Mouse (Mus musculus): Measurements from ENCODE around the gene Gm28557. TPM values are rescaled to one million over a fixed set of nuclear protein-coding genes. Genes with fewer than 3 reads are reported as not detected.
A peak's percentile ranks its signal among the peaks of the same experiment; 100 is the strongest.

Gm28557 gene
- polyA plus RNA-seq, 1 experiment from 2014 or later = 1.2 TPM

GRCm38 (mm10) chr13:67107681-67108080, 723 bp downstream of the Gm28557 start:
- ATAC-seq (ENCODE audit: low read depth) = no peak
- Histone ChIP-seq H3K4me2 (ENCODE audit: low read depth, low read length) (peak overlapping the region; percentile 77), H3K36me3 (ENCODE audit: control insufficient read depth, insufficient read depth) (peaks cover 6% of the 10 kb centered on the region), H3K4me3 (ENCODE audit: low read depth, low read length) (peak overlapping the region; percentile 76), H3K27ac (ENCODE audit: low read length) (peak overlapping the region; percentile 90), H3K4me1 (ENCODE audit: control insufficient read depth, low read depth, low read length) (peaks cover 9% of the 10 kb centered on the region), H3K9ac (ENCODE audit: low read depth, low read length) (peak overlapping the region; percentile 81), H3K9me3 (replicated peaks; ENCODE audit: control insufficient read depth, low read length) (no peaks in the 10 kb centered on the region), H3K27me3 (ENCODE audit: control insufficient read depth, insufficient read depth, low read depth, low read length) (no peaks in the 10 kb centered on the region)
- 51% methylated on average over 9 of the region's 9 CpGs for WGBS (ENCODE audit: insufficient replicate concordance)

GRCm38 (mm10) chr13:67097876-67098275, 10.5 kb downstream of the Gm28557 start, which contains the start of gene Zfp708:
Gene Zfp708 (minus strand): TSS chr13:67097976.
- Histone ChIP-seq H3K9ac (ENCODE audit: low read depth, low read length) (no peak within 1 kb of the TSS), H3K36me3 (ENCODE audit: control insufficient read depth, insufficient read depth) (no peaks in the 10 kb centered on the region; the same call in 1 of the 2 replicates), H3K4me1 (ENCODE audit: control insufficient read depth, low read depth, low read length) (no peaks in the 10 kb centered on the region), H3K9me3 (replicated peaks; ENCODE audit: control insufficient read depth, low read length) (no peaks in the 10 kb centered on the region), H3K27me3 (ENCODE audit: control insufficient read depth, insufficient read depth, low read depth, low read length) (no peaks in the 10 kb centered on the region), H3K27ac (ENCODE audit: low read length) (no peak within 1 kb of the TSS), H3K4me2 (ENCODE audit: low read depth, low read length) (no peak within 1 kb of the TSS), H3K4me3 (ENCODE audit: low read depth, low read length) (no peak within 1 kb of the TSS)
- 77% methylated on average over 10 of the region's 10 CpGs for WGBS (ENCODE audit: insufficient replicate concordance)
- ATAC-seq (ENCODE audit: low read depth) = no peak

GRCm38 (mm10) chr13:67090154-67090553, 18.2 kb downstream of the Gm28557 start:
- 33% methylated on average over 1 of the region's 1 CpGs for WGBS (ENCODE audit: insufficient replicate concordance)
- Histone ChIP-seq H3K4me1 (ENCODE audit: control insufficient read depth, low read depth, low read length) (no peaks in the 10 kb centered on the region), H3K9me3 (replicated peaks; ENCODE audit: control insufficient read depth, low read length) (no peaks in the 10 kb centered on the region), H3K27ac (ENCODE audit: low read length) (no peak overlapping the region), H3K4me2 (ENCODE audit: low read depth, low read length) (no peak overlapping the region), H3K36me3 (ENCODE audit: control insufficient read depth, insufficient read depth) (peaks cover 3% of the 10 kb centered on the region; the same call in 1 of the 2 replicates), H3K4me3 (ENCODE audit: low read depth, low read length) (no peak overlapping the region), H3K27me3 (ENCODE audit: control insufficient read depth, insufficient read depth, low read depth, low read length) (no peaks in the 10 kb centered on the region), H3K9ac (ENCODE audit: low read depth, low read length) (no peak overlapping the region)
- ATAC-seq (ENCODE audit: low read depth) = no peak

- H3K9me3 ChIP-seq (replicated peaks; ENCODE audit: control insufficient read depth, low read length) = no peaks in the 10 kb centered on the region
- H3K4me1 ChIP-seq (ENCODE audit: control insufficient read depth, low read depth, low read length) = peaks cover 2% of the 10 kb centered on the region; the same call in 1 of the 2 replicates
- no peak overlapping the region for H3K9ac ChIP-seq (ENCODE audit: low read depth, low read length)
- ATAC-seq (ENCODE audit: low read depth) = no peak
- H3K27ac ChIP-seq (ENCODE audit: low read length) = peak overlapping the region; percentile 86
- WGBS (ENCODE audit: insufficient replicate concordance) = 53% methylated on average over 1 of the region's 1 CpGs
- peak overlapping the region; percentile 79 for H3K4me2 ChIP-seq (ENCODE audit: low read depth, low read length)
- peak overlapping the region; percentile 72; the same call in 1 of the 2 replicates for H3K4me3 ChIP-seq (ENCODE audit: low read depth, low read length)
- H3K36me3 ChIP-seq (ENCODE audit: control insufficient read depth, insufficient read depth) = no peaks in the 10 kb centered on the region
- H3K27me3 ChIP-seq (ENCODE audit: control insufficient read depth, insufficient read depth, low read depth, low read length) = no peaks in the 10 kb centered on the region
Measured at GRCm38 (mm10) chr13:67081946-67082345, 26.5 kb downstream of the Gm28557 start.

- peak overlapping the region; percentile 61 for H3K9ac ChIP-seq (ENCODE audit: low read depth, low read length)
- H3K4me3 ChIP-seq (ENCODE audit: low read depth, low read length) = peak overlapping the region; percentile 72
- no peaks in the 10 kb centered on the region for H3K9me3 ChIP-seq (replicated peaks; ENCODE audit: control insufficient read depth, low read length)
- peak overlapping the region; percentile 79 for H3K4me2 ChIP-seq (ENCODE audit: low read depth, low read length)
- under 1% methylated on average over 24 of the region's 24 CpGs for WGBS (ENCODE audit: insufficient replicate concordance)
- peak; percentile 100 for ATAC-seq (ENCODE audit: low read depth)
- H3K27me3 ChIP-seq (ENCODE audit: control insufficient read depth, insufficient read depth, low read depth, low read length) = no peaks in the 10 kb centered on the region
- H3K27ac ChIP-seq (ENCODE audit: low read length) = peak overlapping the region; percentile 86
- H3K4me1 ChIP-seq (ENCODE audit: control insufficient read depth, low read depth, low read length) = peaks cover 2% of the 10 kb centered on the region; the same call in 1 of the 2 replicates
- no peaks in the 10 kb centered on the region for H3K36me3 ChIP-seq (ENCODE audit: control insufficient read depth, insufficient read depth)
Measured at GRCm38 (mm10) chr13:67081142-67081713, 27.2 kb downstream of the Gm28557 start.

- H3K36me3 ChIP-seq (ENCODE audit: control insufficient read depth, insufficient read depth) = peaks cover 11% of the 10 kb centered on the region
- H3K9me3 ChIP-seq (replicated peaks; ENCODE audit: control insufficient read depth, low read length) = no peaks in the 10 kb centered on the region
- no peak overlapping the region for H3K4me3 ChIP-seq (ENCODE audit: low read depth, low read length)
- no peaks in the 10 kb centered on the region for H3K27me3 ChIP-seq (ENCODE audit: control insufficient read depth, insufficient read depth, low read depth, low read length)
- no peak overlapping the region for H3K9ac ChIP-seq (ENCODE audit: low read depth, low read length)
- H3K4me1 ChIP-seq (ENCODE audit: control insufficient read depth, low read depth, low read length) = peaks cover 2% of the 10 kb centered on the region; the same call in 1 of the 2 replicates
- ATAC-seq (ENCODE audit: low read depth) = no peak
- no peak overlapping the region for H3K27ac ChIP-seq (ENCODE audit: low read length)
- H3K4me2 ChIP-seq (ENCODE audit: low read depth, low read length) = no peak overlapping the region
- 78% methylated on average over 2 of the region's 2 CpGs for WGBS (ENCODE audit: insufficient replicate concordance)
Measured at GRCm38 (mm10) chr13:67077244-67077643, 31.2 kb downstream of the Gm28557 start.

- ATAC-seq (ENCODE audit: low read depth) = no peak
- Histone ChIP-seq H3K27me3 (ENCODE audit: control insufficient read depth, insufficient read depth, low read depth, low read length) (no peaks in the 10 kb centered on the region), H3K9me3 (replicated peaks; ENCODE audit: control insufficient read depth, low read length) (no peaks in the 10 kb centered on the region; the same call in 1 of the 2 replicates), H3K4me2 (ENCODE audit: low read depth, low read length) (no peak overlapping the region), H3K36me3 (ENCODE audit: control insufficient read depth, insufficient read depth) (peaks cover 24% of the 10 kb centered on the region), H3K9ac (ENCODE audit: low read depth, low read length) (no peak overlapping the region), H3K27ac (ENCODE audit: low read length) (no peak overlapping the region), H3K4me3 (ENCODE audit: low read depth, low read length) (no peak overlapping the region), H3K4me1 (ENCODE audit: control insufficient read depth, low read depth, low read length) (no peaks in the 10 kb centered on the region)
- 81% methylated on average over 2 of the region's 2 CpGs for WGBS (ENCODE audit: insufficient replicate concordance)
Measured at GRCm38 (mm10) chr13:67072786-67073185, 35.6 kb downstream of the Gm28557 start.

GRCm38 (mm10) chr13:67065386-67065785, 43.0 kb downstream of the Gm28557 start:
- Histone ChIP-seq H3K27ac (ENCODE audit: low read length) (no peak overlapping the region), H3K9me3 (replicated peaks; ENCODE audit: control insufficient read depth, low read length) (no peaks in the 10 kb centered on the region), H3K4me3 (ENCODE audit: low read depth, low read length) (no peak overlapping the region), H3K4me1 (ENCODE audit: control insufficient read depth, low read depth, low read length) (no peaks in the 10 kb centered on the region), H3K4me2 (ENCODE audit: low read depth, low read length) (no peak overlapping the region), H3K9ac (ENCODE audit: low read depth, low read length) (no peak overlapping the region), H3K36me3 (ENCODE audit: control insufficient read depth, insufficient read depth) (peaks cover 4% of the 10 kb centered on the region), H3K27me3 (ENCODE audit: control insufficient read depth, insufficient read depth, low read depth, low read length) (no peaks in the 10 kb centered on the region)
- WGBS (ENCODE audit: insufficient replicate concordance) = 72% methylated on average over 8 of the region's 8 CpGs
- ATAC-seq (ENCODE audit: low read depth) = no peak

GRCm38 (mm10) chr13:67062427-67062826, 46.0 kb downstream of the Gm28557 start:
- Histone ChIP-seq H3K27me3 (ENCODE audit: control insufficient read depth, insufficient read depth, low read depth, low read length) (no peaks in the 10 kb centered on the region), H3K9ac (ENCODE audit: low read depth, low read length) (no peak overlapping the region), H3K27ac (ENCODE audit: low read length) (no peak overlapping the region), H3K4me2 (ENCODE audit: low read depth, low read length) (no peak overlapping the region), H3K36me3 (ENCODE audit: control insufficient read depth, insufficient read depth) (no peaks in the 10 kb centered on the region), H3K4me3 (ENCODE audit: low read depth, low read length) (no peak overlapping the region), H3K4me1 (ENCODE audit: control insufficient read depth, low read depth, low read length) (peaks cover 4% of the 10 kb centered on the region; the same call in 1 of the 2 replicates), H3K9me3 (replicated peaks; ENCODE audit: control insufficient read depth, low read length) (no peaks in the 10 kb centered on the region)
- no peak for ATAC-seq (ENCODE audit: low read depth)
- 54% methylated on average over 7 of the region's 7 CpGs for WGBS (ENCODE audit: insufficient replicate concordance)

Data from liver, embryonic 16.5 days (tissue).